Mouse (Mus musculus): ENCODE data around the gene Rps6kb2. TPM values are rescaled to one million over a fixed set of nuclear protein-coding genes. Genes with fewer than 3 reads are reported as not detected.
A peak's percentile ranks its signal among the peaks of the same experiment; 100 is the strongest.

Rps6kb2 gene
- polyA plus RNA-seq, 1 experiment from 2014 or later = 57.0 TPM

- H3K27me3 ChIP-seq (ENCODE audit: insufficient read depth, poor library complexity, severe bottlenecking) = no peaks in the 10 kb centered on the region
- no peak for DNase-seq (ENCODE audit: low spot score)
- H3K4me3 ChIP-seq = peak overlapping the region; percentile 84
- peak overlapping the region; percentile 91; the same call in 1 of the 2 replicates for H3K27ac ChIP-seq
- WGBS = 86% methylated on average over 11 of the region's 11 CpGs
- peaks cover 52% of the 10 kb centered on the region for H3K4me1 ChIP-seq
- peaks cover 41% of the 10 kb centered on the region for H3K36me3 ChIP-seq
- no peaks in the 10 kb centered on the region for H3K9me3 ChIP-seq
Observed at GRCm38 (mm10) chr19:4149283-4149682, 13.9 kb downstream of the Rps6kb2 start.

- H3K4me1 ChIP-seq = peaks cover 48% of the 10 kb centered on the region
- WGBS = 3% methylated on average over 8 of the region's 8 CpGs
- no peaks in the 10 kb centered on the region for H3K27me3 ChIP-seq (ENCODE audit: insufficient read depth, poor library complexity, severe bottlenecking)
- H3K36me3 ChIP-seq = peaks cover 41% of the 10 kb centered on the region
- H3K4me3 ChIP-seq = peak overlapping the region; percentile 84
- H3K27ac ChIP-seq = peak overlapping the region; percentile 91
- H3K9me3 ChIP-seq = no peaks in the 10 kb centered on the region
- DNase-seq (ENCODE audit: low spot score) = no peak
Observed at GRCm38 (mm10) chr19:4148819-4149218, 14.3 kb downstream of the Rps6kb2 start.

- DNase-seq (ENCODE audit: low spot score) = peak; percentile 98
- Histone ChIP-seq H3K27me3 (ENCODE audit: insufficient read depth, poor library complexity, severe bottlenecking) (no peaks in the 10 kb centered on the region), H3K4me3 (peak within 1 kb of the TSS; percentile 84), H3K9me3 (no peaks in the 10 kb centered on the region), H3K27ac (peak within 1 kb of the TSS; percentile 91), H3K36me3 (peaks cover 38% of the 10 kb centered on the region), H3K4me1 (peaks cover 48% of the 10 kb centered on the region)
- WGBS = under 1% methylated on average over 33 of the region's 33 CpGs
Observed at GRCm38 (mm10) chr19:4148491-4148806, 14.7 kb downstream of the Rps6kb2 start, which contains the start of gene Coro1b. Gene Coro1b, plus strand, starts transcription at chr19:4148619.

GRCm38 (mm10) chr19:4147782-4148490 is 15.2 kb downstream of the Rps6kb2 start:
- Histone ChIP-seq H3K4me3 (peak overlapping the region; percentile 84), H3K9me3 (no peaks in the 10 kb centered on the region), H3K27ac (peak overlapping the region; percentile 91), H3K27me3 (ENCODE audit: insufficient read depth, poor library complexity, severe bottlenecking) (no peaks in the 10 kb centered on the region), H3K36me3 (peaks cover 33% of the 10 kb centered on the region), H3K4me1 (peaks cover 43% of the 10 kb centered on the region)
- DNase-seq (ENCODE audit: low spot score) = no peak
- WGBS = 38% methylated on average over 9 of the region's 9 CpGs

- WGBS = 53% methylated on average over 3 of the region's 3 CpGs
- peaks cover 37% of the 10 kb centered on the region for H3K4me1 ChIP-seq
- no peaks in the 10 kb centered on the region for H3K9me3 ChIP-seq
- no peak overlapping the region for H3K4me3 ChIP-seq
- no peak for DNase-seq (ENCODE audit: low spot score)
- H3K27ac ChIP-seq = no peak overlapping the region
- peaks cover 24% of the 10 kb centered on the region for H3K36me3 ChIP-seq
- no peaks in the 10 kb centered on the region for H3K27me3 ChIP-seq (ENCODE audit: insufficient read depth, poor library complexity, severe bottlenecking)
Observed at GRCm38 (mm10) chr19:4147022-4147405, 16.1 kb downstream of the Rps6kb2 start.

GRCm38 (mm10) chr19:4146366-4147021 is 16.7 kb downstream of the Rps6kb2 start:
- Histone ChIP-seq H3K9me3 (no peaks in the 10 kb centered on the region), H3K36me3 (peaks cover 19% of the 10 kb centered on the region), H3K4me1 (peaks cover 32% of the 10 kb centered on the region), H3K4me3 (no peak overlapping the region), H3K27ac (no peak overlapping the region), H3K27me3 (ENCODE audit: insufficient read depth, poor library complexity, severe bottlenecking) (no peaks in the 10 kb centered on the region)
- WGBS = 56% methylated on average over 12 of the region's 12 CpGs
- no peak for DNase-seq (ENCODE audit: low spot score)

GRCm38 (mm10) chr19:4145936-4146335 is 17.2 kb downstream of the Rps6kb2 start:
- Histone ChIP-seq H3K27me3 (ENCODE audit: insufficient read depth, poor library complexity, severe bottlenecking) (no peaks in the 10 kb centered on the region), H3K9me3 (no peaks in the 10 kb centered on the region), H3K36me3 (peaks cover 13% of the 10 kb centered on the region), H3K27ac (no peak overlapping the region), H3K4me1 (peaks cover 27% of the 10 kb centered on the region), H3K4me3 (no peak overlapping the region)
- no peak for DNase-seq (ENCODE audit: low spot score)
- WGBS = 87% methylated on average over 5 of the region's 5 CpGs

- Histone ChIP-seq H3K4me3 (no peak overlapping the region), H3K27ac (no peak overlapping the region), H3K4me1 (peaks cover 22% of the 10 kb centered on the region), H3K27me3 (ENCODE audit: insufficient read depth, poor library complexity, severe bottlenecking) (peaks cover 7% of the 10 kb centered on the region; the same call in 1 of the 2 replicates), H3K36me3 (peaks cover 2% of the 10 kb centered on the region; the same call in 1 of the 2 replicates), H3K9me3 (no peaks in the 10 kb centered on the region)
- DNase-seq (ENCODE audit: low spot score) = no peak
- WGBS = 76% methylated on average over 16 of the region's 16 CpGs
Observed at GRCm38 (mm10) chr19:4144550-4145498, 18.3 kb downstream of the Rps6kb2 start.

- peaks cover 10% of the 10 kb centered on the region for H3K27me3 ChIP-seq (ENCODE audit: insufficient read depth, poor library complexity, severe bottlenecking)
- H3K4me1 ChIP-seq = peaks cover 15% of the 10 kb centered on the region
- WGBS = 80% methylated on average over 7 of the region's 7 CpGs
- no peak within 1 kb of the TSS for H3K4me3 ChIP-seq
- H3K27ac ChIP-seq = no peak within 1 kb of the TSS
- no peaks in the 10 kb centered on the region for H3K36me3 ChIP-seq
- H3K9me3 ChIP-seq = no peaks in the 10 kb centered on the region
- DNase-seq (ENCODE audit: low spot score) = no peak
Observed at GRCm38 (mm10) chr19:4143759-4144268, 19.3 kb downstream of the Rps6kb2 start, which contains the start of gene Cabp4. Gene Cabp4, minus strand, starts transcription at chr19:4144033.

GRCm38 (mm10) chr19:4142416-4143173 is 20.6 kb downstream of the Rps6kb2 start:
- H3K4me1 ChIP-seq = peaks cover 7% of the 10 kb centered on the region; the same call in 1 of the 2 replicates
- 85% methylated on average over 18 of the region's 18 CpGs for WGBS
- DNase-seq (ENCODE audit: low spot score) = no peak
- H3K4me3 ChIP-seq = no peak overlapping the region
- H3K36me3 ChIP-seq = no peaks in the 10 kb centered on the region
- H3K9me3 ChIP-seq = no peaks in the 10 kb centered on the region
- H3K27me3 ChIP-seq (ENCODE audit: insufficient read depth, poor library complexity, severe bottlenecking) = peaks cover 10% of the 10 kb centered on the region
- H3K27ac ChIP-seq = no peak overlapping the region

- no peaks in the 10 kb centered on the region for H3K9me3 ChIP-seq
- no peak for DNase-seq (ENCODE audit: low spot score)
- no peak overlapping the region for H3K27ac ChIP-seq
- 79% methylated on average over 6 of the region's 6 CpGs for WGBS
- H3K27me3 ChIP-seq (ENCODE audit: insufficient read depth, poor library complexity, severe bottlenecking) = peaks cover 16% of the 10 kb centered on the region
- no peak overlapping the region for H3K4me3 ChIP-seq
- 0 out of 2 replicates have a peak, but pooled peaks cover 7% of the 10 kb centered on the region for H3K4me1 ChIP-seq
- H3K36me3 ChIP-seq = no peaks in the 10 kb centered on the region
Observed at GRCm38 (mm10) chr19:4140147-4140546, 23.0 kb downstream of the Rps6kb2 start.

GRCm38 (mm10) chr19:4139446-4139845 is 23.7 kb downstream of the Rps6kb2 start, which contains the start of gene Gpr152:
Gene Gpr152, plus strand, starts transcription at chr19:4139787.
- Histone ChIP-seq H3K4me3 (no peak within 1 kb of the TSS), H3K27ac (no peak within 1 kb of the TSS; the same call in 1 of the 2 replicates), H3K27me3 (ENCODE audit: insufficient read depth, poor library complexity, severe bottlenecking) (peaks cover 16% of the 10 kb centered on the region), H3K9me3 (no peaks in the 10 kb centered on the region), H3K36me3 (no peaks in the 10 kb centered on the region), H3K4me1 (0 out of 2 replicates have a peak, but pooled peaks cover 7% of the 10 kb centered on the region)
- WGBS = 63% methylated on average over 2 of the region's 2 CpGs
- DNase-seq (ENCODE audit: low spot score) = no peak

Measured in heart, embryonic 10.5 days (tissue).